Mouse (Mus musculus) forebrain, embryonic 11.5 days (tissue): ENCODE measurements around the gene Asic2. TPM values are rescaled to one million over a fixed set of nuclear protein-coding genes. Genes with fewer than 3 reads are reported as not detected.

ENCODE experiments used
- ATAC-seq: fragments of 200-750 bp; cut with Nextera tagmentation; replicated peaks from 2 replicates; pipeline ENCODE4 v1.8.0; 2017; ENCODE audit warnings: moderate TSS enrichment; ENCODE audit not compliant: low FRiP score
- DNase-seq: peaks from one replicate; pipeline ENCODE4 v3.0.0-alpha.2; 2017; ENCODE audit warnings: low spot score
- H3K27ac ChIP-seq: fragments of 300-500 bp; sonication (generic); 2 replicates; pipeline ENCODE4 v1.5.1; 2014; ENCODE audit warnings: low read depth, low read length
- H3K27me3 ChIP-seq: fragments of 300-500 bp; sonication (generic); 2 replicates; pipeline ENCODE4 v1.6.1; 2014; ENCODE audit warnings: mild to moderate bottlenecking, low read length, mixed read lengths; ENCODE audit not compliant: control insufficient read depth, insufficient read depth
- H3K36me3 ChIP-seq: fragments of 300-500 bp; sonication (generic); 2 replicates; pipeline ENCODE4 v1.6.1; 2014; ENCODE audit warnings: mild to moderate bottlenecking, low read length, moderate library complexity, mixed read lengths; ENCODE audit not compliant: control insufficient read depth, insufficient read depth
- H3K4me1 ChIP-seq: fragments of 300-500 bp; sonication (generic); replicated peaks from 2 replicates; pipeline ENCODE4 v1.6.1; 2014; ENCODE audit warnings: low read length, mixed read lengths; ENCODE audit not compliant: control insufficient read depth, insufficient read depth
- H3K4me2 ChIP-seq: fragments of 300-500 bp; sonication (generic); 2 replicates; pipeline ENCODE4 v1.6.1; 2014; ENCODE audit warnings: low read depth, mild to moderate bottlenecking, low read length, moderate library complexity, mixed read lengths; ENCODE audit not compliant: severe bottlenecking
- H3K4me3 ChIP-seq: fragments of 300-500 bp; sonication (generic); 2 replicates; pipeline ENCODE4 v1.5.1; 2014; ENCODE audit warnings: low read depth, low read length
- H3K9ac ChIP-seq: fragments of 300-500 bp; sonication (generic); 2 replicates; pipeline ENCODE4 v1.6.1; 2014; ENCODE audit warnings: low read length
- H3K9me3 ChIP-seq: fragments of 300-500 bp; sonication (generic); 2 replicates; pipeline ENCODE4 v1.6.1; 2016; ENCODE audit warnings: low read length, mixed read lengths; ENCODE audit not compliant: control insufficient read depth
- WGBS: fragments of 180-500 bp; shearing (Covaris S2); extraction: QIAGEN DNeasy Blood & Tissue Kit; methylation state at CpG from one replicate; pipeline ENCODE4 v1.1.7; 2014; 5-methylcytosine and 5-hydroxymethylcytosine counted together
- polyA plus RNA-seq: library from polyadenylated mRNA; unstranded; fragments of >200 nt; fragmentation: Nextera tagmentation; extraction: Ambion mirVana; gene quantifications from 2 replicates; pipeline ENCODE4 v1.2.1, GENCODE M21; 2014

Asic2 gene
- polyA plus RNA-seq, 1 experiment from 2014 or later: 0.94 TPM

DNA sequence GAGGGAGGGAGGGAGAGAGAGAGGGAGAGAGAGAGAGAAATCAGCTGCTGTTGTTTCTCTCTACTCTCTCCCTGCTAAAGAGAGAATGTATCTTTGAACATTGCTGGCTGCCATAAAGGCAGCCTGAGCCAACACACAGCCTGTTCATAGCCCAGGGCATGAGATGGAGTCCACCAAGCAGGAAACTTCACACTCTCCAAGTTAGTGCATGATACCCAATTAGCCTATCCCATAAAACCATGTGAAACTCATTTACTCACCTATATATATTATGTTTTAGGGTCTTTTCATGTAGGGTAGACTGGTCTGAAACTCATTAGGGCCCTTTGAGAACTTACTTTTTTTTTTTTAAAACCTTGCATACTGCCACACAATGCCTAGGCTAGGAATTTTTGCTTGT, 582.7 kb downstream of the Asic2 start:
- no peak overlapping the region for H3K9ac ChIP-seq
- no peak overlapping the region for H3K27ac ChIP-seq
- H3K4me3 ChIP-seq: no peak overlapping the region
- no peak for ATAC-seq
- 0 out of 2 replicates have a peak, but pooled peaks cover 2% of the 10 kb centered on the region for H3K4me1 ChIP-seq
- no peak overlapping the region for H3K4me2 ChIP-seq
- no peak for DNase-seq
- H3K36me3 ChIP-seq: no peaks in the 10 kb centered on the region
- no peaks in the 10 kb centered on the region for H3K9me3 ChIP-seq
- H3K27me3 ChIP-seq: no peaks in the 10 kb centered on the region

DNA sequence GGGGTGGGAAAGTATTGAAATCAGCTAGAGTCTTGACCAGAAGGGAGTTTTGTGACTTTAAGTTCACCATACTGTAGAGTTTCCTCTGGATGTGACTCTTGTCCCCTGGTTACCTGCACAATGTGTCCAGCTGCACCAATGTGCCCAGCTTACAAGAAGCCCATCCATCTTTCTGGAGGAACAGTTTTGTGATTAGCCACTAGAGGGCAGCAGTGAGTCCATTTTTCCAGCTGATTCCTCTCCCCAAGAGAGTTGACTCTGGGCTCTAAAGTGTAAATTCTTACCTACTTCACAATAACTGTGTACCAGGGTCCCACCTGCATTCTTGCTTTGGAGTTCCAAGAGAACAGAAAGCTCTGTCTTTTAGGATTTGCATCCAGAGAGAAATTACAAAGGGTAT, 593.4 kb downstream of the Asic2 start:
- no peaks in the 10 kb centered on the region for H3K36me3 ChIP-seq
- no peak overlapping the region for H3K27ac ChIP-seq
- no peak overlapping the region for H3K9ac ChIP-seq
- H3K4me1 ChIP-seq: peaks cover 2% of the 10 kb centered on the region; the same call in 1 of the 2 replicates
- H3K9me3 ChIP-seq: no peaks in the 10 kb centered on the region
- no peaks in the 10 kb centered on the region for H3K27me3 ChIP-seq
- H3K4me3 ChIP-seq: no peak overlapping the region
- no peak overlapping the region for H3K4me2 ChIP-seq
- no peak for ATAC-seq
- peak; percentile 74 for DNase-seq

DNA sequence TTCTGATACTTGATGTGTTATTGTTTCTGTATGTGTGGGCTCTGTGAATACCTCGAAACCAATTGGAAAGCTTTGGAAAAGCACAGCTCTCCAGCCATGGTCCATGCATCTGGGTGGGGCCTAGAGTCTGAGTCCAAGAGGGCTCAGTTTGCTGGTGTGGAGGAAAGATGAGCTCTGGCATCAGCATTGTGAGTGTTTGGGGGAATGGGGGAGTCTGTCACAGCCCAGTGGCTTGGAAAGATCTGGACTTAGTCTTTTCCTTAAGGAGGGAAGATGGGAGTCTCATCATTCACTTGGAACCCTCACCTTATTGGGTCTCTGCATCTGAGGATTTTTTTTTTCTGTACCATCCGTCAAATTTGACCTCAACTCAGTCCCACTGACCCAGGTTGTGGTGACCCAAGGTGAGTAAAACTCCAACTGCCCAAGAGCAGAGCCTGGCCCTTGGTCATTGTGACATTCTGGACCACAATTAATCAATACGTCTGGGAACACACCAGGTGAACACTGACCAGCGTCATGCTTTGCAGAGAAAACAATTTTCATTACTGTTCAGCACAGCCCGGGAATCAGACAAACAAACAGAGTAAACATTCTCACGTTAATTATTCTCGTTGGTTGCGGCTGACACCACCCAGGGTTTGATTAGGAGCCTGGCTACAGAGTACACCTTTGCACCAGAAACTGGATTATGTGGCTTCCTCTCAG, 594.1 kb downstream of the Asic2 start:
- no peaks in the 10 kb centered on the region for H3K9me3 ChIP-seq
- H3K27ac ChIP-seq: no peak overlapping the region
- H3K4me2 ChIP-seq: no peak overlapping the region
- 84% methylated on average over 8 of the region's 8 CpGs for WGBS
- DNase-seq: no peak
- no peaks in the 10 kb centered on the region for H3K36me3 ChIP-seq
- no peaks in the 10 kb centered on the region for H3K27me3 ChIP-seq
- H3K9ac ChIP-seq: no peak overlapping the region
- ATAC-seq: no peak
- H3K4me1 ChIP-seq: peaks cover 2% of the 10 kb centered on the region; the same call in 1 of the 2 replicates
- H3K4me3 ChIP-seq: no peak overlapping the region

DNA sequence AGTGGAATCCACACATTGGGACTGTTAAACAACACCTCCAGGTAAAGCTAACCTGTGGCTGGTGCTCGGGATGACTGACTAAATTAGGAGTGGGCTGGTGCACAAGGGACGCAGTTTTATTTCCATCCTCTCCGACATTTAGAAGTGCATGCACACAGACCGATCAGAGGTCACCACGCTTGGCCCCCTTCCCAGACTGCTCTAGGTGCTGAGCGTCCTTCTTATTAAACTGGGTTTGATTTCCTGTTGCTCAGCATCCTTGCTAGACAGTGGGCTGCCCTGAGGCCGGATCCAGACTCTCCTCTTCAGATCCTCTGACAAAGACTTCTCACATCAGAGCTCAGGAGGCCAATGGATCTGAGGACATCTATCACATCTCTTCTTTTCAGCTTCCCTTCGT, 596.7 kb downstream of the Asic2 start:
- Histone ChIP-seq H3K9me3 (no peaks in the 10 kb centered on the region), H3K27ac (no peak overlapping the region), H3K4me2 (no peak overlapping the region), H3K27me3 (no peaks in the 10 kb centered on the region), H3K36me3 (no peaks in the 10 kb centered on the region), H3K4me1 (peaks cover 2% of the 10 kb centered on the region; the same call in 1 of the 2 replicates), H3K4me3 (no peak overlapping the region), H3K9ac (no peak overlapping the region)
- 73% methylated on average over 8 of the region's 8 CpGs for WGBS
- ATAC-seq (no peak), DNase-seq (no peak)

DNA sequence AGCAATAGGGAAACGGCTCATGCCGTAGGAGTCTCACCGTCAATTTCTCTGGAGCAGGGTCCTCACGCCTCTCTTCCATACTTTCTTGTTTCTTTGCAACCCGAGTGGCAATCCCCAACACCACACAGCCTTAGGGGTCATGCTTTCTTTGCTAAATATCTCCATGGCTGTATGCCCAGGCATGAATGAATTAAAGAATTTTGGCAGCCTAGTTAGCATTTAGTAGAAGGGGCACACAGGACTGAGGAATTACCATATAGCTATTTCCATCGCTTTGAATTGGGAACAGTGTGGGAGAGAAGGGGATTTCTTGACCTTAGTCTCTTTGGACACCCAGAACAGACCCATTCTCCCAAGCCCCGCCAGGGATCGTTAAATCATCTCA, 597.8 kb downstream of the Asic2 start:
- no peak overlapping the region for H3K9ac ChIP-seq
- DNase-seq: no peak
- no peaks in the 10 kb centered on the region for H3K36me3 ChIP-seq
- no peak overlapping the region for H3K4me3 ChIP-seq
- H3K4me1 ChIP-seq: peaks cover 2% of the 10 kb centered on the region; the same call in 1 of the 2 replicates
- no peaks in the 10 kb centered on the region for H3K9me3 ChIP-seq
- H3K27me3 ChIP-seq: no peaks in the 10 kb centered on the region
- no peak for ATAC-seq
- WGBS: 68% methylated on average over 8 of the region's 8 CpGs
- H3K27ac ChIP-seq: no peak overlapping the region
- no peak overlapping the region for H3K4me2 ChIP-seq

DNA sequence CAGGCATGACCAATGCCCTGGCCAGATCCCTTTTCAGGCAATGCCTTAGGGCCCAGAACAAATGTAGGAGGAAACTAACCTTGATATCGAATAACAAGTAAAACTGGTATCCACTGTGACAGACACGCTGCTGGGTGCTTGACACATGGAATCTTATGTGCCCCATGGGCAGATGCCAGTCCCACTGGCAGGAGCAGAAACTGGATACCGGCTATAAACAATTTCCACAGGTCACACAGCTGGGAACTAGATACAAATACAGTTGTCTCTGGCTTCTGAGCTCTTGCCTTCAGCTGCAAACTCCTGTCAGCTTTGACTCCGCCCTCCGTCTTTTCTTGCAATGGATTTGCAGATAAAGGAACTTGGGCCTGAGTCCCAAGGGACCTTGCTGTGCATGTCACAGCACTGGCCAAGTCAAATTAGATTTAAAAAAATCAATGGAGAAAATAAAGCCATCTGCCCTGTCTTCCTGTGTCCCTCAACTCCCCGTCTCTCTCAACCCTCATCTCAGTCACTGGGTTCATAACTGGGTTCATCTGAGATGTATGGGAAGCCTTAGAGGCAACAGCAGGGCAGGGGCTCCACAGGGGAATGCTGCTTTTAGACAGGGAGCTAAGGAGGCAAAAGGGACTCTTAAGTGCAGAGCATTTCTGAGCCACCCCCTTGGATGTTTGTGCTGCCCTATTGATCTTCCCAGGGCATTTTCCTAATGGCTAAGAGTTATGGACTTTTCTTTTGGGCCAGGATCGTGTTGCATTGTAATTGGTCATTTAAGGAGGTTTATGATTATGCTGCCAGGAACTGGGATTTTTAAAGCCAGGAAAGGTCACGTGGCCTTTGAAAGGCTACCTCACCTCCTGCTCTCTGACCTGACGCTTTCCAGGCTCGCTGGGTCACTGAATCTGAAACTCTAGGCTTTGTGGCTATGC, 598.5 kb downstream of the Asic2 start:
- DNase-seq (no peak), ATAC-seq (no peak)
- Histone ChIP-seq H3K9me3 (no peaks in the 10 kb centered on the region), H3K27ac (no peak overlapping the region), H3K9ac (no peak overlapping the region), H3K4me3 (no peak overlapping the region), H3K4me1 (peaks cover 2% of the 10 kb centered on the region; the same call in 1 of the 2 replicates), H3K36me3 (no peaks in the 10 kb centered on the region), H3K27me3 (no peaks in the 10 kb centered on the region), H3K4me2 (no peak overlapping the region)
- WGBS: 50% methylated on average over 10 of the region's 10 CpGs

DNA sequence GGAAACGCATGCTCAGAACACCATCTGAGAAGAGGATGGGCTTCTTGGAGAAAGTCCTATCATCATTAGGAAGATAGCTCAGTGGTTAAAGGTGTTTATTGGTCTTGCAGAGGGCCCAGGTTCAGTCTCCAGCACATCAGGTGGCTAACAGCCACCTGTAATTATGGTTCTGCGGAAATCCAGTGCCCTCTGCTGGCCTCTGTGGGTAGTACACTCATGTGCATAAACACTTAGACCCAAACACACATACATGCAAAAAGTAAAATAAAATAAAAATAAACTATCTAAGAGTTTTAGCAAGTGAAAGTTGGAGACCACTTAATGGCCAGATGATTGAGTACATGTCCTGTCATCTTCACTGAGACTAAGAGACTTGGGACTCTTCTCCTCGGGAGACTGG, 603.8 kb downstream of the Asic2 start:
- 90% methylated on average over 3 of the region's 3 CpGs for WGBS
- no peak overlapping the region for H3K27ac ChIP-seq
- no peak overlapping the region for H3K4me3 ChIP-seq
- H3K27me3 ChIP-seq: no peaks in the 10 kb centered on the region
- DNase-seq: no peak
- ATAC-seq: no peak
- H3K9ac ChIP-seq: no peak overlapping the region
- no peaks in the 10 kb centered on the region for H3K36me3 ChIP-seq
- H3K4me1 ChIP-seq: no peaks in the 10 kb centered on the region
- no peaks in the 10 kb centered on the region; the same call in 1 of the 2 replicates for H3K9me3 ChIP-seq
- no peak overlapping the region for H3K4me2 ChIP-seq

DNA sequence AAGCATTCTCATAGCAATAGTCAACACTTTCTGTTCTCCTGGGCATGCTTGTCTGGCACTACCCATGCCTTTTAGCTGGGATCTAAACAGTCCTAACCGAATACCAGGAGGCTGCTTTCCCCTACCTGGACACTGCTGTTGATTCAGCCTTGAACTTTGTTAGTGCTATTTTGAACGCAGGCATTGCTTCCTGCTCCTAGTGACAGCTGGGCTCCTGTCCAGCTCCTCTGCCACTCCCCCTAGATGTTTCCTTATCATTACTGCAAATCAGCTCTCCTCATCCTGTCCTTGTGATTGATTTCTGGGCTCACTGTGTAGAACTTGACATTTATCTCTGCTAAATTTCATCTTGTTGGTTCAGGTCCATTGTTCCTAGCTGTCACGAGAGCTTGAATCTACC, 605.8 kb downstream of the Asic2 start:
- H3K4me1 ChIP-seq: no peaks in the 10 kb centered on the region
- DNase-seq (no peak), ATAC-seq (no peak)
- H3K9me3 ChIP-seq: no peaks in the 10 kb centered on the region; the same call in 1 of the 2 replicates
- no peak overlapping the region for H3K9ac ChIP-seq
- H3K4me3 ChIP-seq: no peak overlapping the region
- WGBS: 83% methylated on average over 3 of the region's 3 CpGs
- H3K36me3 ChIP-seq: no peaks in the 10 kb centered on the region
- no peak overlapping the region for H3K27ac ChIP-seq
- H3K27me3 ChIP-seq: no peaks in the 10 kb centered on the region
- no peak overlapping the region for H3K4me2 ChIP-seq
